Mouse (Mus musculus): ENCODE measurements at regions not wholly inside any gene's neighbourhood (a gene's known extent, or its start where the extent isn't known, plus 50 kb on each side); places are given as distances from the start of the nearest gene placed in this dataset.

DNA sequence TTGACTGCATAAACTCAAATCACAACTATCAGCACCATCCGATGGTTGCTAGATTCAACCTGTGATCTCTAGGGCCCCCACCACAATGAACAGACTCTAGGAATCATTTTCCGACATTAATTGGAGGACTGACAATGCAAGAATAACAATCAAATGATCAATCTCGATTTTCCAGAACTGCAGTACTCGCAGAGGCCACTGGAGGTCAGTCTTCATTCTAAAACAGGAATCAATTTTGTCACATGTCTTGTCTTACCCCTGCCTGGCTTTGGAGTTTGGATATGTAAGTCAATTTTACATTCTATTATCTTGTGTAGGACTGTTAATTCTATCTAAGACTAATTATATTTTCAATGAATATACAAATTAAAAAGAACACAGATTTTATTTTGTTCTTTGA, 1167.2 kb upstream of the Celf2 start:
- TF ChIP-seq CTCF (IDR thresholded peaks at IDR 0.05; ENCODE audit: extremely low read depth, insufficient read depth, insufficient read length, insufficient replicate concordance) (no peak), POLR2A (IDR thresholded peaks at IDR 0.05; ENCODE audit: low read depth, low read length) (no peak)

Measured in spleen, adult 2 months (tissue).